Mouse (Mus musculus) neutrophil, adult 59 days (primary cell): ENCODE data around the gene Zfp81. TPM values are rescaled to one million over a fixed set of nuclear protein-coding genes. Genes with fewer than 3 reads are reported as not detected.

Source experiments
- total RNA-seq, 2 experiments: library from RNA; stranded (reverse); gene quantifications; 1 replicate in 1 of 2; 2 replicates in 1 of 2; pipeline ENCODE4 v1.2.4; 2023

Gene Zfp81
- 1 to 10 TPM; 5.4 to 5.7 TPM for total RNA-seq

GRCm38 (mm10) chr17:33358411-33359384 is at the start of gene Zfp81:
Gene Zfp81 (minus strand): TSS chr17:33358878.

GRCm38 (mm10) chr17:33394182-33395034 is 35.7 kb upstream of the Zfp81 start, which contains the start of gene Zfp101:
Gene Zfp101 (minus strand): TSS chr17:33394641.

GRCm38 (mm10) chr17:33289039-33289875 is 69.4 kb downstream of the Zfp81 start, which contains the start of gene Zfp955b:
Gene Zfp955b (plus strand): TSS chr17:33289544.

Other genes starting within 250 kb of the Zfp81 start
- not detected for gene Morc2b, start 219.2 kb downstream of the Zfp81 start, total RNA-seq
- not detected for gene Olfr55, start 190.4 kb downstream of the Zfp81 start, total RNA-seq
- gene Olfr239, start 167.6 kb downstream of the Zfp81 start, total RNA-seq: not detected
- gene Olfr1564, start 137.2 kb downstream of the Zfp81 start, total RNA-seq: not detected
- gene Zfp955a, start 103.7 kb downstream of the Zfp81 start, total RNA-seq: 1 to 10 TPM; 1.8 to 2.2 TPM
- gene Olfr63, start 94.2 kb downstream of the Zfp81 start, total RNA-seq: under 1 TPM in 1 of 2 experiments, not detected in 1; 0.07 TPM
- gene Zfp955b, start 69.3 kb downstream of the Zfp81 start, total RNA-seq: 1 to 10 TPM; 2.6 TPM
- 1 to 10 TPM; 7.0 to 7.8 TPM for gene Zfp101, start 35.8 kb upstream of the Zfp81 start, total RNA-seq
- gene Actl9, start 74.0 kb upstream of the Zfp81 start, total RNA-seq: not detected
- 10 to 100 TPM; 42.9 to 43.2 TPM for gene Adamts10, start 165.3 kb upstream of the Zfp81 start, total RNA-seq
- gene Myo1f, start 196.8 kb upstream of the Zfp81 start, total RNA-seq: 100 to 1,000 TPM; 517 to 547 TPM